Mouse (Mus musculus) forebrain, postnatal 0 days (tissue): ENCODE results near the gene Il2rb. TPM values are rescaled to one million over a fixed set of nuclear protein-coding genes. Genes with fewer than 3 reads are reported as not detected.

Experiments used
- ATAC-seq: fragments of 200-750 bp; cut with Nextera tagmentation; 2 replicates; pipeline ENCODE4 v1.8.0; 2017; ENCODE audit warnings: mild to moderate bottlenecking, moderate library complexity
- DNase-seq: peaks from one replicate; pipeline ENCODE4 v3.0.0-alpha.2; 2015
- H3K27ac ChIP-seq: fragments of 300-500 bp; sonication (generic); 2 replicates; pipeline ENCODE4 v1.5.1; 2014; ENCODE audit warnings: low read depth, mild to moderate bottlenecking, antibody characterized with exemption, low read length, moderate library complexity, mixed read lengths
- H3K27me3 ChIP-seq: fragments of 300-500 bp; sonication (generic); 2 replicates; pipeline ENCODE4 v1.6.1; 2014; ENCODE audit warnings: mild to moderate bottlenecking, low read length, mixed read lengths; ENCODE audit not compliant: insufficient read depth
- H3K36me3 ChIP-seq: fragments of 300-500 bp; sonication (generic); 2 replicates; pipeline ENCODE4 v1.6.1; 2014; ENCODE audit warnings: mild to moderate bottlenecking, moderate library complexity; ENCODE audit not compliant: insufficient read depth
- H3K4me1 ChIP-seq: fragments of 300-500 bp; sonication (generic); 2 replicates; pipeline ENCODE4 v1.6.1; 2014; ENCODE audit warnings: antibody characterized with exemption; ENCODE audit not compliant: insufficient read depth
- H3K4me2 ChIP-seq: fragments of 300-500 bp; sonication (generic); 2 replicates; pipeline ENCODE4 v1.6.1; 2014; ENCODE audit warnings: low read depth, mild to moderate bottlenecking, moderate library complexity
- H3K4me3 ChIP-seq: fragments of 300-500 bp; sonication (generic); 2 replicates; pipeline ENCODE4 v1.5.1; 2014; ENCODE audit warnings: low read depth, low read length, mixed read lengths
- H3K9ac ChIP-seq: fragments of 300-500 bp; sonication (generic); 2 replicates; pipeline ENCODE4 v1.6.1; 2014; ENCODE audit warnings: mild to moderate bottlenecking
- H3K9me3 ChIP-seq: fragments of 300-500 bp; sonication (generic); 2 replicates; pipeline ENCODE4 v1.6.1; 2016; ENCODE audit warnings: low read length
- CTCF ChIP-seq: sonication (generic); IDR thresholded peaks from 2 replicates; pipeline ENCODE4 v1.5.1; 2016; ENCODE audit warnings: antibody characterized with exemption, control low read depth, low read depth
- WGBS: fragments of 180-500 bp; shearing (Covaris S2); extraction: QIAGEN DNeasy Blood & Tissue Kit; methylation state at CpG from one replicate; pipeline ENCODE4 v1.1.7; 2014; 5-methylcytosine and 5-hydroxymethylcytosine counted together
- polyA plus RNA-seq: library from polyadenylated mRNA; unstranded; fragments of >200 nt; fragmentation: Nextera tagmentation; extraction: Ambion mirVana; gene quantifications from 2 replicates; pipeline ENCODE4 v1.2.1, GENCODE M21; 2015
- total RNA-seq: library from RNA; depleted of rRNA; stranded (reverse); fragments of >200 nt; gene quantifications from 2 replicates; pipeline ENCODE4 v1.2.3, GENCODE M21; 2014

The Il2rb gene
- total and polyA plus RNA-seq, 2 experiments from 2014 or later = 0.14 to 0.22 TPM

DNA sequence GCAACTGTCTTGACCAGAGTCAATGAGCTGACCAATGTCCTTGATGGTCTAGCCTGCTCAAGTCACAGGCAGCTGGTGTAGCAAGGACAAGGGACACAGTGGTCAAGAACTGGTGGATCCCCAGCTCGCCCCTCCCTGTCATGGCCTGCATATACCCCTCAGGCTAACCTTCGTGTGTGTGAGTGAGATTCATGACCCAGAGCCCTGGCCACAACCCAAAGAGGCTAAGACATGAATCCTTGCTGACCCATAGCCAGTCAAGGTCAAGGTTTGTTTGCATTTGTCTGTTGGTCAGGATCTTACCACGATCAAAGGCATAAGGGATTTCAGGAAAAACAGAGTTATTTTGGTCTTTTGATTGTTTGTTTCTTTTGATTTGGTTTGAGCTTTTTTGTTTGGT lies 12.6 kb downstream of the Il2rb start:
- Histone ChIP-seq H3K27me3 (no peaks in the 10 kb centered on the region), H3K4me3 (no peak overlapping the region), H3K36me3 (no peaks in the 10 kb centered on the region), H3K27ac (no peak overlapping the region), H3K9me3 (no peaks in the 10 kb centered on the region), H3K4me2 (no peak overlapping the region), H3K4me1 (no peaks in the 10 kb centered on the region), H3K9ac (no peak overlapping the region)
- no peak for DNase-seq
- WGBS = 79% methylated on average over 3 of the region's 3 CpGs
- ATAC-seq = no peak
- no peak for TF ChIP-seq CTCF

DNA sequence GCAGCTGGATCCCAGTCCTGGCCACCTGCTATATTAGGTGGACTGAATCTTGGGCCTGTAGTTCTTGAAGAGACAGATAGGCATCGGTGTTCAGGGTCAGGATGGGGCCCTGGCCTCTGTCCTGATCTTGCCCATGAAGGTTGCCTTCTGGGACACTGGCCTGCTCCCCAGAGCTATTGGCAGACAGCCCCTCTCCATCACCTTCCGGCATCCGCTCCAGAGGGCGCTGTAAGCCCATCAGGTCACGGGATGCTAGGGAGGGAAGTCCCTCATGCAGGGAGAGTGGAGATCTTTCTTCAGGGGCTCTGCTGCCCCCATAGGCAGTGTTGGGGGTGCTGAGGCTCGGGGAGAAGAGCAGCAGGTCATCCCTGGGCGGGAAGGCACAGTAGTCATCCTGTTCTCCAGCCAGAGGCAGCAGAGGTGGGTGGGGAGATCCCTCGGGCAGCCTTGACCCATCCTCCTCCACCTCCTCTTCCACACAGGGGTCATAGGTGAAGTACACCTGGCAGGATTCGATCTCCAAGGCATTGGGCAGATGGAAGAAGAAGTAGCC lies 13.5 kb downstream of the Il2rb start:
- Histone ChIP-seq H3K4me1 (no peaks in the 10 kb centered on the region), H3K27me3 (no peaks in the 10 kb centered on the region), H3K4me3 (no peak overlapping the region), H3K9ac (no peak overlapping the region), H3K9me3 (no peaks in the 10 kb centered on the region), H3K4me2 (no peak overlapping the region), H3K36me3 (no peaks in the 10 kb centered on the region), H3K27ac (no peak overlapping the region)
- 0 out of 2 replicates have a peak, but pooled peaks have one; percentile 5 for TF ChIP-seq CTCF
- DNase-seq (no peak), ATAC-seq (no peak)
- WGBS = 55% methylated on average over 9 of the region's 9 CpGs

DNA sequence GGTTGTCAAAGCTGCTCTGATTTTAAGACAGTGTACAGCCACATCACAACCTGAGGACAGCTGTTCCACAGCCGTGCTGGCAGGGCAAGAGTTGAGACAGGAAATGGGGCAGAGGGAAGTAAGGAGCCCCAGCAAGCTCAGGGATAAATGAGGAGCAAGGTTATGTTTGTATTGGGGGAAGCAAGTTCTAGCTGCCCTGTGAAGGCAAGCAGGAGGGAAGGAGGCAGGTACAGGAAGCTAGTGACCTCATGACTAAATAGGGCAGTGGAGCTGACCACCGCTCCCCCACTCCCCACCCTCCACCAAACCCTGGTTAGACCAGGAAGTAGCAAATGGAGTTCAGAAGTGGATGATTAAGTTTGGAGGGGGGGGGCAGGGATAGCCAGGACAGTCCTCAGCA lies 14.1 kb downstream of the Il2rb start:
- DNase-seq (no peak), ATAC-seq (no peak)
- 83% methylated on average over 2 of the region's 2 CpGs for WGBS
- TF ChIP-seq CTCF = no peak
- Histone ChIP-seq H3K4me2 (no peak overlapping the region), H3K36me3 (no peaks in the 10 kb centered on the region), H3K27ac (no peak overlapping the region), H3K9me3 (no peaks in the 10 kb centered on the region), H3K4me3 (no peak overlapping the region), H3K27me3 (no peaks in the 10 kb centered on the region), H3K9ac (no peak overlapping the region), H3K4me1 (no peaks in the 10 kb centered on the region)

DNA sequence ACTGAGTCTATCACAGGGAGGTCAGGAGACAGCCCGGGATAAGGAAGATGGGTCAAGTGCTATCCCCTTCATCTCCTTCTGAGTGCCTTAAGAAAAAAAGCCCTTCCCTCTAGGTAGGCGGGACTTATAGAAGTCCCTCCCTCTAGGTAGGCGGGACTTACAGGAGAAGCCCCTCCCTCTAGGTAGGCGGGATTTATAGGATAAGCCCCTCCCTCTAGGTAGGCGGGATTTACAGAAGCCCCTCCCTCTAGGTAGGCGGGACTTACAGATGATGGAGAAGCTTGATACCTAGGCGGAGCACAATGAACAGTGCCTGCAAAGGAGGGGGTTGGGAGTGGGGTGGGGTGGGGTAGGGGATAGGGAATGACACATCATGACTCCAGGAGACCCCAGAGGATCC lies 15.0 kb downstream of the Il2rb start:
- Histone ChIP-seq H3K4me1 (no peaks in the 10 kb centered on the region), H3K36me3 (no peaks in the 10 kb centered on the region), H3K4me2 (no peak overlapping the region), H3K27ac (no peak overlapping the region), H3K9ac (no peak overlapping the region), H3K9me3 (no peaks in the 10 kb centered on the region), H3K27me3 (no peaks in the 10 kb centered on the region), H3K4me3 (no peak overlapping the region)
- DNase-seq (no peak), ATAC-seq (no peak)
- no peak for TF ChIP-seq CTCF
- WGBS = 76% methylated on average over 7 of the region's 7 CpGs

DNA sequence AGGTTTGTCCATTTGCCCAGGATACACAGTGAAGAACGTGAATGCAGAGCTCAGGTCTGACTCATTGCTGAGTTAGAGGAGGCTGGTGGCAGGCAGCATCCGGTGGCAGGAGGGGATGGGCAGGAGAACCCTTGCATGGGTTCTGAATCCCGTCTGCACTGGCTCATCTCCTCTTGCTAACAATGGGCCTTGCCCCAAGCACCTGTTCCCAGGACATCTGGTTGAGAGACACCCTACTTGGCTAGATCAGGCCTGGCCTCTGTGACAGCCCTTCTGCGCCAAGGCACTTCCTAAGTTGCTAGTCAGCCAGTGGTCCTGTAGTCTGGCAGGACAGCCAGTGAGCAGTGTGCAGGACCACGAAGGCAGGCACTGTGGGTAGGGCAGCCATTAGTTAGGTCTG lies 15.6 kb downstream of the Il2rb start:
- H3K27me3 ChIP-seq = no peaks in the 10 kb centered on the region
- no peak overlapping the region for H3K4me2 ChIP-seq
- ATAC-seq (no peak), DNase-seq (no peak)
- no peaks in the 10 kb centered on the region for H3K9me3 ChIP-seq
- H3K9ac ChIP-seq = no peak overlapping the region
- no peaks in the 10 kb centered on the region for H3K36me3 ChIP-seq
- TF ChIP-seq CTCF = no peak
- no peak overlapping the region for H3K4me3 ChIP-seq
- H3K4me1 ChIP-seq = no peaks in the 10 kb centered on the region
- 73% methylated on average over 5 of the region's 5 CpGs for WGBS
- H3K27ac ChIP-seq = no peak overlapping the region

DNA sequence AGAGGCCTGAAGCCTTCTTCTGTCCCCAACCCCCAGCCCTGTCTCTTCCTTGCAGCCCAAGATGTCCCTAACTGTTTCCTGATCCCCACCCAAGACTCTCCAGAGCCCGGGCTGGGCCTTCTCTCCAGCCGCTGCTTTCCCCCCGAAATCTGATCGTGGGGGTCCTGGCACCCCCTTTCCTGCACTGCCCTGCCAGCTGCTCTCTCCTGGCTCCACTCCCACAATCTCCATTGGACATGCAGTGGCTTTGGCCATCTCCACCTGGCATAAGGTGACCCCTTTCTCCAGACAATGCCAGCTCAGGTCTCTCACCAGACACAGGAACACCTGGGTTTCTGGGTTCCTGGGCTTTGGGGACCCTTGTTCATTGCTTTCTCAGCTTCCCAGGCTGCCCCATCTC lies 17.0 kb downstream of the Il2rb start:
- no peak for DNase-seq
- Histone ChIP-seq H3K36me3 (no peaks in the 10 kb centered on the region), H3K4me3 (no peak overlapping the region), H3K4me1 (no peaks in the 10 kb centered on the region), H3K4me2 (no peak overlapping the region), H3K9ac (no peak overlapping the region), H3K27me3 (no peaks in the 10 kb centered on the region), H3K27ac (no peak overlapping the region), H3K9me3 (no peaks in the 10 kb centered on the region)
- no peak for TF ChIP-seq CTCF
- no peak for ATAC-seq
- WGBS = 87% methylated on average over 4 of the region's 4 CpGs

DNA sequence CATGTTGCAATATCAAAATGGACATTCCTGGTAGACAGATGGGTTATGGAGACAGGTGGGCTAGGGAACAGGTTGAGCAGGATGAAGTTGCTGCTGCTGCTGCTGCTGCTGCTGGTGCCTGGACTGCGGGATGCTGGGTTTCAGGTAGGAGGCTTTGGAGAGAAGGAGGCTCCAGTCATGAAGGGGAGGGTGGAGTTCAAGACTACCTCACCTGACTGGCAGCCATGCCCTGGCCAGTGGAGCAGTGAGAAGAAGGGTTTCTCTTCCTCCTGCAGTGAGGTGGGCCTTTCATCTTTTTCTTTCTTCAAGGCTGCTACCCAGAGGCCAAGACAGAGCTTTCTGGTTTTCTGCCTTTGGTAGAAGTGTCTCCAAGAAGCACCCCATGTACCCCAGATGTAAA lies 18.2 kb downstream of the Il2rb start:
- no peak for ATAC-seq
- 92% methylated on average over 1 of the region's 1 CpGs for WGBS
- TF ChIP-seq CTCF = no peak

More for the DNA sequence above, 18.2 kb downstream of the Il2rb start:
- H3K36me3 ChIP-seq = no peaks in the 10 kb centered on the region
- H3K4me1 ChIP-seq = no peaks in the 10 kb centered on the region
- H3K4me3 ChIP-seq = no peak overlapping the region
- H3K9ac ChIP-seq = no peak overlapping the region
- DNase-seq = no peak
- no peak overlapping the region for H3K4me2 ChIP-seq
- no peaks in the 10 kb centered on the region for H3K9me3 ChIP-seq
- H3K27ac ChIP-seq = no peak overlapping the region
- H3K27me3 ChIP-seq = no peaks in the 10 kb centered on the region
